Mouse (Mus musculus) limb, embryonic 15.5 days (tissue): ENCODE measurements around the gene Gnaz. TPM values are rescaled to one million over a fixed set of nuclear protein-coding genes. Genes with fewer than 3 reads are reported as not detected.
"Not testable (repeated sequence)": the region's sequence is repeated elsewhere in the genome, so short reads cannot be mapped to it uniquely, and the experiment has no call there.

ENCODE experiments used
- ATAC-seq: fragments of 200-750 bp; cut with Nextera tagmentation; 2 replicates; pipeline ENCODE4 v1.8.0; 2017; ENCODE audit warnings: low read depth, moderate TSS enrichment; ENCODE audit not compliant: insufficient number of reproducible peaks, low FRiP score, low TSS enrichment
- H3K27ac ChIP-seq: fragments of 300-500 bp; sonication (generic); 2 replicates; pipeline ENCODE4 v1.5.1; 2015; ENCODE audit warnings: moderate library complexity, mild to moderate bottlenecking, inconsistent platforms
- H3K27me3 ChIP-seq: fragments of 300-500 bp; sonication (generic); 2 replicates; pipeline ENCODE4 v1.6.1; 2015; ENCODE audit warnings: inconsistent platforms
- H3K36me3 ChIP-seq: fragments of 300-500 bp; sonication (generic); 2 replicates; pipeline ENCODE4 v1.6.1; 2015; ENCODE audit warnings: inconsistent platforms
- H3K4me1 ChIP-seq: fragments of 300-500 bp; sonication (generic); 2 replicates; pipeline ENCODE4 v1.6.1; 2015; ENCODE audit warnings: inconsistent platforms
- H3K4me2 ChIP-seq: fragments of 300-500 bp; sonication (generic); 2 replicates; pipeline ENCODE4 v1.6.1; 2015; ENCODE audit warnings: mild to moderate bottlenecking, inconsistent platforms
- H3K4me3 ChIP-seq: fragments of 300-500 bp; sonication (generic); 2 replicates; pipeline ENCODE4 v1.5.1; 2015; ENCODE audit warnings: mild to moderate bottlenecking, inconsistent platforms
- H3K9ac ChIP-seq: fragments of 300-500 bp; sonication (generic); 2 replicates; pipeline ENCODE4 v1.6.1; 2015; ENCODE audit warnings: inconsistent platforms
- H3K9me3 ChIP-seq: fragments of 300-500 bp; sonication (generic); 2 replicates; pipeline ENCODE4 v1.6.1; 2016; ENCODE audit warnings: inconsistent platforms
- WGBS: fragments of 180-500 bp; shearing (Covaris S2); methylation state at CpG from one replicate; pipeline ENCODE4 v1.1.7; 2015; 5-methylcytosine and 5-hydroxymethylcytosine counted together
- polyA plus RNA-seq: library from polyadenylated mRNA; unstranded; fragments of >200 nt; fragmentation: Nextera tagmentation; extraction: Ambion mirVana; gene quantifications from 2 replicates; pipeline ENCODE4 v1.2.1, GENCODE M21; 2015

Gene Gnaz
- polyA plus RNA-seq, 1 experiment from 2014 or later = 3.3 TPM

DNA sequence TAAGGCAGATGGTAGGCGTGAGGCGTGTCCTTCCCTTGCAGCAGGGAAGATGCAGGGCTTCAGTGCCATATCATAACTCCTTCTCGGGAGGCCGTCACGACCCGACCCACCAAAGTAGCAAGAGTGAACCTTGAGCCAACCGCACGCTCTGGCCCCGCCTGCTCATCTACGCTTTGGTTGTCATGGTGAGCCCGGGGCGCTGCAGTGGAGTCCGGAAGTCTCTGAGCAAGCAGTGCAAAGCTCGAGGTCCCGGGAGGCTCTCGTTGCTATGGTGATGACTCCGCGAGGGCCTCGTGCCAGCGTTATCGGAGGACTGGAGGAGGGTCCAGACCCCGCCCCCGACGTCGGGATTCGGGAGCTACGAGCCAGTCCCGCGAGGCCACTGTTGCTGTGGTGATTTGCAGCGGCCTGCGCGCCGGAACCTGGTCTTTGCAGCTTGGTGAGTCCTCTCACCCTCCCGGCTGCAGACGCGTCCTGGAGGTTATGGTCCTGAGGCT, 70.0 kb downstream of the Gnaz start, which contains the start of gene Rab36:
Gene Rab36 (plus strand): TSS at position 176 of the 497 bp plus-strand sequence.
- peak within 1 kb of the TSS; percentile 47 for H3K4me3 ChIP-seq
- under 1% methylated on average over 36 of the region's 36 CpGs for WGBS

DNA sequence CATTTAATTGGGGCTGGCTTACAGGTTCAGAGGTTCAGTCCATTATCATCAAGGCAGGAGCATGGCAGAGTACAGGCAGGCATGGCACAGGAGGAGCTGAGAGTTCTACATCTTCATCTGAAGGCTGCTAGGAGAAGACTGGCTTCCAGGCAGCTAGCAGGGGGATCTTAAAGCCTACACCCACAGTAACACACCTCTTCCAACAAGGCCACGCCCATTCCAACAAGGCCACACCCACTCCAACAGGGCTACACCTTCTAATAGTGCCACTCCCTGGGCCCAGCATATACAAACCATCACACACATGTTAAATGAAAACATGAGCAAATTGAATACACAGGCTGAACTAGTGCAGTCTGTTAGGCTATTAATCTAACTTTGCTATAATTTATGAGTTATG, 75.1 kb downstream of the Gnaz start:
- H3K27me3 ChIP-seq, H3K27ac ChIP-seq, H3K9ac ChIP-seq, H3K4me2 ChIP-seq, H3K4me1 ChIP-seq, ATAC-seq, H3K9me3 ChIP-seq, H3K4me3 ChIP-seq, H3K36me3 ChIP-seq: not testable (repeated sequence)
- 7% methylated on average over 1 of the region's 1 CpGs for WGBS

More for the DNA sequence above, 70.0 kb downstream of the Gnaz start, which contains the start of gene Rab36:
- H3K36me3 ChIP-seq = no peaks in the 10 kb centered on the region
- ATAC-seq = peak; percentile 89
- H3K27me3 ChIP-seq = no peaks in the 10 kb centered on the region
- peaks cover 19% of the 10 kb centered on the region for H3K4me1 ChIP-seq
- H3K27ac ChIP-seq = peak within 1 kb of the TSS; percentile 80
- peak within 1 kb of the TSS; percentile 52 for H3K4me2 ChIP-seq
- H3K9ac ChIP-seq = peak within 1 kb of the TSS; percentile 40; the same call in 1 of the 2 replicates
- no peaks in the 10 kb centered on the region for H3K9me3 ChIP-seq

DNA sequence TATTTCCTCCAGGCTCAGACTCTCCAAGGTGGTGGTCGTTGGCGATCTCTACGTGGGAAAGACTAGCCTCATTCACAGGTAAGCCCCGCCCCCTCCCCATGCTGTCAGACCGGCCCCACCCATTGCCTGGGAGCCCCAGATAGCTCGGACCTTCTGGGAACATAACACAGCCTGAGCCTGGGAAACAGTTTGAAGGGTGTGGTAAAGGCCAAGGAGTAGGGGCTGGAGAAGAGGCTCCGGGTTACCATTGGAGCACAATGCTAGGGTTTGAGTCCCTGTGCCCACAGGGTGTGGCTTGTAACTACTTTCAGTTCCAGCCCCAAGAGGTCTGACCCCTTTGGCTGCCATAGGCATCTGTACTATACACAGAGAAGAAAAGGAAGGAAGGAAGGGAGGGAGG, 77.5 kb downstream of the Gnaz start:
- no peak for ATAC-seq
- no peak overlapping the region for H3K9ac ChIP-seq
- H3K4me1 ChIP-seq = no peaks in the 10 kb centered on the region
- no peak overlapping the region for H3K4me2 ChIP-seq
- no peaks in the 10 kb centered on the region for H3K27me3 ChIP-seq
- H3K4me3 ChIP-seq = no peak overlapping the region
- WGBS = 36% methylated on average over 7 of the region's 7 CpGs
- H3K27ac ChIP-seq = no peak overlapping the region
- H3K9me3 ChIP-seq = no peaks in the 10 kb centered on the region
- H3K36me3 ChIP-seq = peaks cover 10% of the 10 kb centered on the region; the same call in 1 of the 2 replicates

DNA sequence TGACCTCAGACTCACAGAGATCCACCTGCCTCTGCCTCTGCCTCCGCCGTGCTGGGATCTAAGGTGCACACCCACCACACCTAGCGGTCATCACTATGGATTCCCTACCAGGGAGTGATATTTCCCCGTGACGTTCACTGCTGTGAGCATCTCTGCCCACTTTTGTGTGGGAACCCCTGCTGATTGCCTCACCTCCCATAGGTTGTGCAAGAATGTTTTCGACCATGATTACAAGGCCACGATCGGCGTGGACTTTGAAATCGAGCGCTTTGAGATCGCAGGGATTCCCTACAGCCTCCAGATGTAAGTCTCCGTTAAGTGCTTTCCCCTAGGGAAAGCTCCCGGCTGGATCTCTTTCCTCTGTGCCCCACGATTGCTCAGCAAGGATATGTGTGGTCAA, 78.9 kb downstream of the Gnaz start:
- no peaks in the 10 kb centered on the region for H3K9me3 ChIP-seq
- H3K4me2 ChIP-seq = no peak overlapping the region
- no peaks in the 10 kb centered on the region for H3K4me1 ChIP-seq
- no peak overlapping the region for H3K27ac ChIP-seq
- H3K36me3 ChIP-seq = peaks cover 10% of the 10 kb centered on the region; the same call in 1 of the 2 replicates
- no peak for ATAC-seq
- no peaks in the 10 kb centered on the region for H3K27me3 ChIP-seq
- H3K9ac ChIP-seq = no peak overlapping the region
- H3K4me3 ChIP-seq = no peak overlapping the region
- 89% methylated on average over 15 of the region's 15 CpGs for WGBS

DNA sequence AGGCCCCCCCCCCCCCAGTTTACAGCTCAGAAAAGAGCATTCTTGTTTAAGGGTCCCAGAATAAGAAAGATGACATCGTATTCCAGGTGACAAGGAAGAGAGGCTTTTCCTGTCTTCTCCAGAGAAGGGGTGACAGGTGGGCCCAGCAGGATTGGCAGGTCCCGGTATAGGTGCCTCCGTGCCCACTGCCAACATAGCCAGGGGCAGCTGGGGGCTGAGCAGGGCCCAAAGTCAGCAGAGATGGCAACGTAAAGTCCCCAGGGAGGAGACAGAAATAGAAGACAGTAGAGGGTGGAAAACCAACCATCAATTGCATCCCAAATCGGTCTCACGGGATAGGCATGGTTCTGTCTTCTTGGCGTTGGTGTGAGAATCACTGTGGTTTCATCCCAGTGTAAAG, 81.7 kb downstream of the Gnaz start:
- H3K9me3 ChIP-seq = no peaks in the 10 kb centered on the region
- no peak overlapping the region for H3K4me3 ChIP-seq
- H3K9ac ChIP-seq = no peak overlapping the region
- no peak overlapping the region for H3K4me2 ChIP-seq
- H3K36me3 ChIP-seq = peaks cover 10% of the 10 kb centered on the region; the same call in 1 of the 2 replicates
- no peak for ATAC-seq
- 91% methylated on average over 7 of the region's 7 CpGs for WGBS
- H3K27me3 ChIP-seq = no peaks in the 10 kb centered on the region
- 0 out of 2 replicates have a peak, but pooled peaks cover 2% of the 10 kb centered on the region for H3K4me1 ChIP-seq
- no peak overlapping the region for H3K27ac ChIP-seq

DNA sequence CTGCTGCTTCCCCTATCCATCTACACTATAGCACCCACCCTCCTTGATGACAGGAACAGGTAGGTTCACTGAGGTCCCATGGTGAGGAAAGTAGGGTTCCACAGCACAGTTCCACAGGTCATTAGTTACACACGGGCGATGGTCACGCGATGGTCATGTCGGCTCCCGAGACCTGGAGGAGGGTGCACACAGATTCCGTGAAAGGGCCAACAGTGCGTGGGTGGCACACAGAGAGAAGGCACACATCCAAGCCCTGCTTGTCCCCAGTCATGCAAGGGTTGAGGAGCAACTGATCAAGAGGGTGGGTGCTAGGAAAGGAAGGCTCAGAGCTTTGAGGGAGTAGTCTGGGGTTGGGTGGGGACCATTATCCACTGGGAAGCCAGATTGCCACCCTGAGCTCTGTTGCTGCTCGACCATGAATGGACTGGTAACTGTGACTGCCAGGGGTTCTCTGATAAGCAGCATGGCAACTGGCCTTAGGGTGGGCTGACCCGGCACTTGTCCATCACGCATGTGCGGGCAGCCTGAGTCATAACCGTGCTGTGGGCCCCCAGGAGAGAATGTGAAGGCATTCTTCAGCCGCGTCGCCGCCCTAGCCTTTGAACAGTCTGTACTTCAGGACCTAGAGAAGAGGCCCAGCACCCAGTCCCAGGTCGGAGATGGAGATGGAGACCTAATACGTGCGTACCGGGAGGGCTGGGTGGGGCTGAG, 84.5 kb downstream of the Gnaz start:
- ATAC-seq = no peak

DNA sequence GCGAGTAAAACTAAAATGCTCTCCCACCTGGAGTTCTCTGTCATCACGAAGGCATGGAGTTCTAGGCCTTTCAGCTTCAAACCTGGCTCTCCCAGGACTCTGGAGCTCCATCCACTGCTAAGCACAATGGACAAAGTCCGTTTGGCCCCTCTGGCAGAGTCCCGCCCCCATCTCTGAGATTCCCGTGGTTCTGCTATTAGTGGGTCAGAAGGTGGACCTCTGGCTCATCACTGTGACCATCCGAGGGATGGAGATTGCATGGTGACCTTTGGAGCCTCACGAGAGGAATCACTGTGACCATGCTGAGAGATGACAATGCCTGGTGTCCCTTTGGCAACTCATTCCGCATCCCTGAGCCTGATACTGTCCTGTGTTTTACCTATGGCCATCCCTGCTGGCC, 85.9 kb downstream of the Gnaz start:
- no peak for ATAC-seq

More for the DNA sequence above, 84.5 kb downstream of the Gnaz start:
- H3K4me2 ChIP-seq = no peak overlapping the region
- no peak overlapping the region for H3K27ac ChIP-seq
- 91% methylated on average over 21 of the region's 21 CpGs for WGBS
- H3K27me3 ChIP-seq = no peaks in the 10 kb centered on the region
- H3K9me3 ChIP-seq = no peaks in the 10 kb centered on the region
- 0 out of 2 replicates have a peak, but pooled peaks cover 4% of the 10 kb centered on the region for H3K36me3 ChIP-seq
- H3K4me3 ChIP-seq = no peak overlapping the region
- H3K4me1 ChIP-seq = 0 out of 2 replicates have a peak, but pooled peaks cover 4% of the 10 kb centered on the region
- no peak overlapping the region for H3K9ac ChIP-seq

DNA sequence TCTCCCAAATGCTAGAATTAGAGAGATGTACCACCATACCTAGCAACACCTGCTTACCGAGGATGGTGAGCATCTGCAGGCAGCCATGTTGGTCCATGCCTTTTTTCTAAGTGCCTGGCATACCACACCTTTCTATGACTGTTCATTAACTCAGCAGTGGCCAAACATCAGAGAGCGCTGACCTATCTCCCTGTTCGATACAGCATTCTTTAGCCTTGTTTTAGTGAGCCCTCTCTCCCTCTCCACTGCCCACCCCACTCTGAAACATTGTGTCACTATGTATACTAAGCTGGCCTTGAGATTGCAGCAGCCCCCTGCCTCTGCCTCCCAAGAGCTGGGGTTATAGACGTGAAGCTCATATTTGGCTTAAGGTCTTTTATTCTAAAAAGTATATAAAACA, 86.7 kb downstream of the Gnaz start:
- no peak for ATAC-seq
- Histone ChIP-seq H3K36me3 (0 out of 2 replicates have a peak, but pooled peaks cover 4% of the 10 kb centered on the region), H3K9ac (no peak overlapping the region), H3K27ac (no peak overlapping the region), H3K4me3 (no peak overlapping the region), H3K4me2 (no peak overlapping the region), H3K9me3 (no peaks in the 10 kb centered on the region), H3K4me1 (0 out of 2 replicates have a peak, but pooled peaks cover 4% of the 10 kb centered on the region), H3K27me3 (no peaks in the 10 kb centered on the region)
- WGBS = 74% methylated on average over 4 of the region's 4 CpGs

More for the DNA sequence above, 85.9 kb downstream of the Gnaz start:
- H3K27me3 ChIP-seq = no peaks in the 10 kb centered on the region
- no peak overlapping the region for H3K4me3 ChIP-seq
- no peaks in the 10 kb centered on the region for H3K9me3 ChIP-seq
- 0 out of 2 replicates have a peak, but pooled peaks cover 4% of the 10 kb centered on the region for H3K36me3 ChIP-seq
- H3K27ac ChIP-seq = no peak overlapping the region
- no peak overlapping the region for H3K9ac ChIP-seq
- H3K4me2 ChIP-seq = no peak overlapping the region
- 0 out of 2 replicates have a peak, but pooled peaks cover 4% of the 10 kb centered on the region for H3K4me1 ChIP-seq
- 82% methylated on average over 8 of the region's 8 CpGs for WGBS

DNA sequence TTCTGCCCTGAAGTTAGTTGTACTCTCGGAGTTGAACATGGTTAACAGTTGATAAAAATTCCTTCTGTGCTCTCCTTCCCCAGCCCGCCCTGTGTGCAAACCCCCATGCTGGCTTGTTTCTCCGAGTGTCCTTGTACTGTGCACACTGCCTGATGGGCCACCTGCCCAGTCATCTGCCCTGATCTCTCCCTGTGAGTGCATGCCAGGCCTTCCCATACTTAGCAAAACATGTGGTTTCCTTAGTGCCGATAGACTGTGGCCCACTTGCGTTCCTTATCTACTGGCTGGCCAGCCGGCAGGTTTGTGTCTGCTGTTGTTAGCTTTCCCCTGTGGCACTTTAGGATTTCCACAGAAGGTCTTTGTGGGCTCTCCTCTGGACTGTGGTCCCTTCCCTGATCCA, 87.1 kb downstream of the Gnaz start:
- no peak overlapping the region for H3K9ac ChIP-seq
- H3K36me3 ChIP-seq = 0 out of 2 replicates have a peak, but pooled peaks cover under 1% of the 10 kb centered on the region
- H3K27me3 ChIP-seq = no peaks in the 10 kb centered on the region
- no peak overlapping the region for H3K27ac ChIP-seq
- H3K9me3 ChIP-seq = no peaks in the 10 kb centered on the region
- no peak overlapping the region for H3K4me3 ChIP-seq
- 48% methylated on average over 6 of the region's 6 CpGs for WGBS
- 0 out of 2 replicates have a peak, but pooled peaks cover 4% of the 10 kb centered on the region for H3K4me1 ChIP-seq
- H3K4me2 ChIP-seq = no peak overlapping the region
- ATAC-seq = no peak

DNA sequence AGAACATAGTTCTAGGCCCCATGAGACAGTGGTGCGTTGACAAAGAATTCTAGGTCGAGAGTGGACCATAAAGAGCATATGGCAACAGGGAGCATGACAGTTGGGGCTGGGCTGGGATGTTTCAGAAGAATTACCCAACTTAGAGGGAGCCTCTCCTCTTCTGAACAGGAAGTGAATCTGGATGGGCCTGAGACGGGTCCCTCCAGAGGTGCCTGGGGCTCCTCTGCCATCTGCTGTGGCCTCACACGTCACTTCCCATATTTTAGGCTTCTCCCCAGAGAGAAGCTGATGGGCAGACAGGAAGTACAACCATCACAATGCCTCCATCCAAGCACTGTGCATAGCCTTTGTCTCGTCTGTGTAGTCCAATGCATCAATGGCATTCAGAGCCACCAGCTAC, 88.7 kb downstream of the Gnaz start:
- peaks cover 14% of the 10 kb centered on the region for H3K4me1 ChIP-seq
- H3K36me3 ChIP-seq = no peaks in the 10 kb centered on the region
- no peaks in the 10 kb centered on the region for H3K27me3 ChIP-seq
- no peaks in the 10 kb centered on the region for H3K9me3 ChIP-seq
- H3K9ac ChIP-seq = no peak overlapping the region
- no peak overlapping the region for H3K4me3 ChIP-seq
- ATAC-seq = no peak
- H3K27ac ChIP-seq = no peak overlapping the region
- 74% methylated on average over 5 of the region's 5 CpGs for WGBS
- H3K4me2 ChIP-seq = no peak overlapping the region

DNA sequence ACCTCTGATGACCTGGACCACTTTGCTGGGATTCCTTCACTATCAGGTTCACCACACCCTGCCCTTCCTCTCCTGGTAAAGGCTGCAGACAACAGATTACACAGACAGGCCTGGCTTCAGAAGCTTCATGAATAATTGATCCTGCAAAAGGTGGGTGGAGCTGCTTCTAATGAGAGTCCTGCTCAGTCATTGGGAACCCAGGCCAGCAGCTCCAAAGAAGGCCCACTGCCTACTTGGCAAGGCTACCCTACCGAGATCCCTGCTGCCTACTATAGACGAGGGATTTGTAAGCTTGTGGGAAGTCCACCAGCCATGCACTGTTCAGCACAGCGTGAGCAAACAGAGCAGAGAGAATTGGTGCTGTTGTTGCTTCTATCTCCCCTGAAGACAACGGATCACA, 89.3 kb downstream of the Gnaz start:
- Histone ChIP-seq H3K4me3 (no peak overlapping the region), H3K36me3 (no peaks in the 10 kb centered on the region), H3K4me2 (no peak overlapping the region), H3K27me3 (no peaks in the 10 kb centered on the region), H3K4me1 (peaks cover 17% of the 10 kb centered on the region), H3K27ac (no peak overlapping the region), H3K9ac (no peak overlapping the region), H3K9me3 (no peaks in the 10 kb centered on the region)
- 32% methylated on average over 4 of the region's 4 CpGs for WGBS
- ATAC-seq = no peak

DNA sequence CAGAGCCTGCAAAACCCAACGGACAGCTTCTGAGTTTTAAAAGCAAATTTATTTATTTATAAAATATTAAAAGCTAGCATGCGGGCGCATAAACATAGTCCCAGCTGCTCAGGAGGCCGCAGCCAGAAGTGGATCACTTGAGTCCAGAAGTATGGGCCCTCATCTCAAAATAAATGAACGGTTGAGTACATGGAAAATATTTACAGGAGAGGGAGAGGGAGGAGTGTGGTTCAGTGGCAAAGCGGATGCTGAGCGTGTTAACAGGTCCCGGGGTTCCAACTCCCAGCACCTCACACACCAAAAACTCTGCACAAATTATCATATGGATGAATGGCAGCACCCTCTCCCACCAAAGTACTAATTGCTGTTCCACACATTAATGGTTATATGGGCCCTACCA, 91.4 kb downstream of the Gnaz start:
- Histone ChIP-seq H3K27ac (no peak overlapping the region), H3K27me3 (no peaks in the 10 kb centered on the region), H3K36me3 (no peaks in the 10 kb centered on the region), H3K9ac (no peak overlapping the region), H3K4me2 (no peak overlapping the region), H3K4me1 (peaks cover 36% of the 10 kb centered on the region), H3K9me3 (no peaks in the 10 kb centered on the region), H3K4me3 (no peak overlapping the region)
- no peak for ATAC-seq
- WGBS = 80% methylated on average over 8 of the region's 8 CpGs
